Mouse (Mus musculus) forebrain, embryonic 13.5 days (tissue): ENCODE data around the gene Tmem123. TPM values are rescaled to one million over a fixed set of nuclear protein-coding genes. Genes with fewer than 3 reads are reported as not detected.
A peak's percentile ranks its signal among the peaks of the same experiment; 100 is the strongest.

Experiments used
- ATAC-seq: fragments of 200-750 bp; cut with Nextera tagmentation; 2 replicates; pipeline ENCODE4 v1.8.0; 2017
- H3K27ac ChIP-seq: fragments of 300-500 bp; sonication (generic); 2 replicates; pipeline ENCODE4 v1.5.1; 2015; ENCODE audit warnings: inconsistent platforms, mild to moderate bottlenecking, moderate library complexity
- H3K27me3 ChIP-seq: fragments of 300-500 bp; sonication (generic); 2 replicates; pipeline ENCODE4 v1.6.1; 2015; ENCODE audit warnings: mild to moderate bottlenecking, inconsistent platforms
- H3K36me3 ChIP-seq: fragments of 300-500 bp; sonication (generic); 2 replicates; pipeline ENCODE4 v1.6.1; 2015; ENCODE audit warnings: mild to moderate bottlenecking, inconsistent platforms; ENCODE audit not compliant: poor library complexity, severe bottlenecking
- H3K4me1 ChIP-seq: fragments of 300-500 bp; sonication (generic); 2 replicates; pipeline ENCODE4 v1.6.1; 2015; ENCODE audit warnings: inconsistent platforms
- H3K4me2 ChIP-seq: fragments of 300-500 bp; sonication (generic); 2 replicates; pipeline ENCODE4 v1.6.1; 2015; ENCODE audit warnings: inconsistent platforms, mild to moderate bottlenecking, moderate library complexity
- H3K4me3 ChIP-seq: fragments of 300-500 bp; sonication (generic); 2 replicates; pipeline ENCODE4 v1.5.1; 2015; ENCODE audit warnings: mild to moderate bottlenecking, inconsistent platforms
- H3K9ac ChIP-seq: fragments of 300-500 bp; sonication (generic); 2 replicates; pipeline ENCODE4 v1.6.1; 2015; ENCODE audit warnings: mild to moderate bottlenecking, inconsistent platforms
- H3K9me3 ChIP-seq: fragments of 300-500 bp; sonication (generic); replicated peaks from 2 replicates; pipeline ENCODE4 v1.6.1; 2016; ENCODE audit warnings: inconsistent platforms
- WGBS: fragments of 180-500 bp; shearing (Covaris S2); methylation state at CpG from one replicate; pipeline ENCODE4 v1.1.7; 2015; 5-methylcytosine and 5-hydroxymethylcytosine counted together
- microRNA-seq: library from miRNA; unstranded; fragments of <30 nt; microRNA quantifications from one replicate; pipeline ENCODE4, GENCODE M21; 2016
- polyA plus RNA-seq: library from polyadenylated mRNA; unstranded; fragments of >200 nt; fragmentation: Nextera tagmentation; extraction: Ambion mirVana; gene quantifications from 2 replicates; pipeline ENCODE4 v1.2.1, GENCODE M21; 2015

Tmem123 gene
- polyA plus RNA-seq, 1 experiment from 2014 or later = 48.9 TPM

DNA sequence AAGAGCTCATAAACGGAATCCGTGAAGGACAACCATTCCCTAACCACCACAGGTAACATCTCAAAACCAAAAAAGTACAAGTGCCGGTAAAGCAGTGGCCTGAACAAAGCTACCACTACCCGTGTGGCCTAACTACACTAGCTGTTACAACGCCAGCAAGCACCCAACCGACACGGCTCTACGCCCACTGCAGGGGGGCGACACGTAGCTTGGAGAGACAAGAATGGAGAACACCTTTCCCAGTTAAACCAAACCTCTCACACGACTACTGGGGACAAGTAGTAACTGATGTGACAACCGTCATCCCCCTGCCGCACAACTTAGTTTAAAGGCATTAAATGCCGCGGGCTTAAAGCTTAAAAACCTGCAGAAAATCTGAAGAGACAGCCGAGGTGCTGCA, 72.5 kb downstream of the Tmem123 start:
- WGBS = under 1% methylated on average over 16 of the region's 16 CpGs
- H3K4me3 ChIP-seq = peak overlapping the region; percentile 59

DNA sequence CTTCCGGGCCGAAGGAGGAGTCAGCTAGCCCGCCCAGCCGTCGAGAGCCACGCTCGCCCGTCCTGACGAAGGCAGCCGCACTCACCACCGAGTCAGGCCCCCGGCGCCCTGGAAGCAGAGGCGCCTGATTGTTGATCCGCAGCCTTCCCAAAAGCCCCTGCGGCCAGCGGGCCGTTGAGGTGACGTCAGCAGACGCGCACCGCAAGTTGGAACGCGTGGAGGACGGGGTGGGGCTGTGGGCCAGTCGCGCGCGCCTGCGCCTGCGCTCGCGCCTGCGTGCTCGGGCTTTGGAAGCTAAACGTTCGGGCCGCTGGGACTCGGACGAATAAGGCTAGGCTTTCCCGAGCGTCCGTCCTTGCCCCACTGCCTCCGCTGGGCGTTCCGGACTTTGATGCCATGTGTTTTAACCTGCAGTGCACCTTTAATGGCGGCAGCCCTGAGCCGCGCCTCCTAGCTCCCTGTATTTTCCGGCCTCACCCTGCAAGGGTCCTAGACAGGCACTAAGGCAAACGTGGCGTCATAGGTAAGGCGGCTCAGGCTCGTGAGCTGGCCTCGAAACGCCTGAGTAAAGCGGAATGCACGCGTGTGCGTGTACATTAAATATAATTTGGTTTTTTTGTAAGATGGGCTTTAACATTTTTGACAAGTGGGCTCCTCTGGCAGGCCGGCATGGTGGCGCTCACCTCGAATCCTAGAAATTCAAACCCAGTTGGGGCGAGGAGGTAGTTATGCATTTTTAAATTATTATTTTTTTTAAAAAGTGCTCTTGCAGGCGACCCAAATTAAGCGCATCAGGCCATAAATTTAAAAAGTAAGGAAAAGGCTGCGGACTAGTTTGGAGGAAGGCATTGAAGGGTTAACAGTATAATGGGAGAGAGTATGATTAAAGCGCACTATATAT, 73.3 kb downstream of the Tmem123 start, which contains the start of gene Birc2:
Gene Birc2 (minus strand): TSS at position 160 of the 901 bp plus-strand sequence.
- peaks cover 36% of the 10 kb centered on the region for H3K4me1 ChIP-seq
- H3K36me3 ChIP-seq = peaks cover 19% of the 10 kb centered on the region
- no peaks in the 10 kb centered on the region for H3K27me3 ChIP-seq
- peak within 1 kb of the TSS; percentile 59 for H3K4me3 ChIP-seq
- no peaks in the 10 kb centered on the region for H3K9me3 ChIP-seq
- H3K4me2 ChIP-seq = peak within 1 kb of the TSS; percentile 67
- peak within 1 kb of the TSS; percentile 98 for H3K27ac ChIP-seq
- peak; percentile 97 for ATAC-seq
- under 1% methylated on average over 68 of the region's 68 CpGs for WGBS
- peak within 1 kb of the TSS; percentile 86 for H3K9ac ChIP-seq

More for the DNA sequence above, 72.5 kb downstream of the Tmem123 start:
- ATAC-seq = peak; percentile 29
- Histone ChIP-seq H3K4me1 (peaks cover 42% of the 10 kb centered on the region), H3K27me3 (no peaks in the 10 kb centered on the region), H3K4me2 (peak overlapping the region; percentile 67), H3K27ac (peak overlapping the region; percentile 98), H3K36me3 (peaks cover 19% of the 10 kb centered on the region), H3K9ac (peak overlapping the region; percentile 86), H3K9me3 (no peaks in the 10 kb centered on the region)

DNA sequence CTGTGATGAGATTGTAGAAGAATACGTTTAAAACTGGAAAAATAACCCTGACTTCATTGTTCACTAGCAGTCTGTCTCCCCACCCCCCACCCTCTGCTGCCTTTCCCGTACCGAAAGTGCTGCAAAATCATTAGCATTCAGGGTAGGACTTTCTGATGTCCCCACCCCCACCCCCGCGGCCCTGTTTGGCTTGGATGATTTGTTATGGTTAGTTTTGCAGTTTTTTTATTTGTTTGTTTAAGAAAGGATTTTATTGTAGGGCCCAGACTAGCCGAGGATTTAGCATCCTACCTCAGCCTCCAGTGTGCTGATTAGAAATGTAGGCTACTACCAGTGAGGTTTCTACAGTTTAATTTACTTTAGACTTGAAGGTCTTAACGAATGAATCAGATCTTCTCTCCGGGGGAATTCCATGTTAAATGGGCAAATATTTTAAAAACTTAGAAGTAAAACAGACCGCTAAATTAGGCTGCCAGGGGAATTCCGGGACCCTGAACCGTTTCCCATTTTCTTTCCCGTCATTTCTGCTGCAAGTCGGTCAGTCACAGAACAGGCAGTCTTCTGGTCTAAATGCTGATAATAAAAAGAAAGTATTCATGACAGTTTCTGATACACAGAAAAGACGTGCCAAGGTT, 74.1 kb downstream of the Tmem123 start:
- Histone ChIP-seq H3K4me1 (peaks cover 29% of the 10 kb centered on the region), H3K9me3 (no peaks in the 10 kb centered on the region), H3K27ac (peak overlapping the region; percentile 98), H3K36me3 (peaks cover 13% of the 10 kb centered on the region), H3K4me3 (peak overlapping the region; percentile 59), H3K9ac (peak overlapping the region; percentile 86), H3K4me2 (peak overlapping the region; percentile 67), H3K27me3 (no peaks in the 10 kb centered on the region)
- 16% methylated on average over 14 of the region's 14 CpGs for WGBS
- peak; percentile 39 for ATAC-seq

DNA sequence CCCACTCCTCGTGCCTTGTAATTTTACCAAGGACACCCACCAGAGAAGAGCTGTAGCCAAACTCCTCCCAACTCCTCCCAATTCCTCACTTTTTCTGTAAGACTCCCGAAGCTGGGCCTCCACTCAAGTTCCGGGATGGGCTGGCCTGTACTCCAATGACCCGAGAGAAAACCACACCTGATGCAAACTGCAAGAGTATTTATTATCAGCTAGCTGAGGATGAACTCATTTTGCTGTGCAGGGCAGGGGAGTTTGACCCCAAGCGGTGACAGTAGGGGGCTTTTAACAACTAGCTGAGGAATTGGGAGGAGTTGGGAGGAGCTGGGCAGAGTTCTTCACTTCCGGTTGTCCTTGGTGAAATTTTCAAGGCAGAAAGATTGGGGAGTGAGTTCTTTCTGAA, 77.4 kb downstream of the Tmem123 start:
- WGBS = 75% methylated on average over 6 of the region's 6 CpGs
- H3K36me3 ChIP-seq = no peaks in the 10 kb centered on the region
- H3K4me3 ChIP-seq = no peak overlapping the region
- H3K4me1 ChIP-seq = peaks cover 5% of the 10 kb centered on the region; the same call in 1 of the 2 replicates
- no peak overlapping the region for H3K4me2 ChIP-seq
- H3K27me3 ChIP-seq = no peaks in the 10 kb centered on the region
- H3K9ac ChIP-seq = no peak overlapping the region
- no peak overlapping the region for H3K27ac ChIP-seq
- no peak for ATAC-seq
- H3K9me3 ChIP-seq = no peaks in the 10 kb centered on the region

Small RNAs within 50 kb of the gene (microRNA-seq; reads per million reads assigned to microRNA genes)
- 10.5 reads per million, percentile 24 among the genes with 10 or more reads in this experiment for gene Mir5618

Other genes starting within 250 kb of the Tmem123 start
- gene Mmp8, start 205.6 kb upstream of the Tmem123 start, polyA plus RNA-seq = not detected in 2 replicates
- not detected in 2 replicates for gene Mmp27, start 192.6 kb upstream of the Tmem123 start, polyA plus RNA-seq
- gene Mmp20, start 135.8 kb upstream of the Tmem123 start, polyA plus RNA-seq = not detected in 2 replicates
- gene Mmp7, start 72.0 kb upstream of the Tmem123 start, polyA plus RNA-seq = not detected in 2 replicates
- 49.1 and 52.9 TPM in 2 replicates for gene Birc2, start 73.0 kb downstream of the Tmem123 start, polyA plus RNA-seq
- 0.82 and 0.94 TPM in 2 replicates for gene Birc3, start 109.1 kb downstream of the Tmem123 start, polyA plus RNA-seq
- gene Yap1, start 240.6 kb downstream of the Tmem123 start, polyA plus RNA-seq = 13.8 and 15.6 TPM in 2 replicates